Mouse (Mus musculus): ENCODE measurements around the gene 1700013F07Rik.

- TF ChIP-seq CTCF (conservative IDR thresholded peaks at IDR 0.05; ENCODE audit: insufficient read depth, insufficient read length, low read depth, low read length): no peak
- no peak for TF ChIP-seq POLR2A (IDR thresholded peaks at IDR 0.05; ENCODE audit: low read depth, low read length)
Measured at GRCm38 (mm10) chr3:108562777-108563271, 28.9 kb downstream of the 1700013F07Rik start.

Measured in kidney, adult 2 months (tissue).